Mouse (Mus musculus) left cerebral cortex, postnatal 25 days (tissue): Measurements from ENCODE around the gene Coro2b. TPM values are rescaled to one million over a fixed set of nuclear protein-coding genes. Genes with fewer than 3 reads are reported as not detected.

Experiments used
- DNase-seq, 2 experiments: peaks; one replicate each; pipeline ENCODE4 v3.0.0; 2022; ENCODE audit warnings: low spot score in 2 of 2, mixed read lengths in 1 of 2
- intact Hi-C: fragments of 180-260 bp; cut with DNase I; formaldehyde crosslinking; loops from one replicate; pipeline ENCODE4 v1.15.1; 2025
- total RNA-seq, 2 experiments: library from RNA; stranded (reverse); gene quantifications; 2 replicates each; pipeline ENCODE4 v1.2.3; 2021

The Coro2b gene
- total RNA-seq, 2 experiments from 2014 or later, result 183 to 184 TPM

DNA sequence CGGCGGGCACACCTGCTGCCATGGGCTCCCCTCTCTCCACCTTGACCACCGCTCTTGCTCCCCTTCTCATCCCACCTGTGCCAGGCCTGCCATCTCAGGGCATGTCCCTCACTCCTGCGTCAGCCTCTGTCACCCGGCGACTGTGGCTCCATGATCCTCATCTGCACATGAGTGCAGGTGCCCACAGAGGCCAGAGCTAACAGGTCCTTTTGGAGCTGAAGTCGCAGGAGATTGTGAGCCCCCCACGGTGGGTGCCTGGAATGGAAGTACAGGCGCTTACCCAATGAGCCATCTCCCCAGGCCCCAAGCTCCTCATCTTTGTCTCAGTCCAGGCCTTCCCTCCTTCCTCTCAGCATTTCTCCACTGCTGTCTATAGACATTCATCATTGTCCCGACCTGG is 4.8 kb upstream of the Coro2b start:
- DNase-seq, result no peak
- intact Hi-C loops, result loop anchor here (5.0 kb wide), 1 partner anchor 34 kb away; no protein-coding TSS in a partner anchor

- DNase-seq, result no peak
These were observed 4.3 kb upstream of the Coro2b start for GRCm38 (mm10) chr9:62541182-62541581.

GRCm38 (mm10) chr9:62540736-62541135 is 3.9 kb upstream of the Coro2b start:
- intact Hi-C loops, result loop anchor here (5.0 kb wide), 1 partner anchor 33 kb away; no protein-coding TSS in a partner anchor
- DNase-seq, result peak; percentile 84 to 96

More at GRCm38 (mm10) chr9:62541182-62541581, 4.3 kb upstream of the Coro2b start:
- intact Hi-C loops, result loop anchor here (5.0 kb wide), 1 partner anchor 34 kb away; no protein-coding TSS in a partner anchor

GRCm38 (mm10) chr9:62540166-62540565 is 3.3 kb upstream of the Coro2b start:
- intact Hi-C loops, result loop anchor here (5.0 kb wide), 1 partner anchor 33 kb away; no protein-coding TSS in a partner anchor
- DNase-seq, result no peak

DNA sequence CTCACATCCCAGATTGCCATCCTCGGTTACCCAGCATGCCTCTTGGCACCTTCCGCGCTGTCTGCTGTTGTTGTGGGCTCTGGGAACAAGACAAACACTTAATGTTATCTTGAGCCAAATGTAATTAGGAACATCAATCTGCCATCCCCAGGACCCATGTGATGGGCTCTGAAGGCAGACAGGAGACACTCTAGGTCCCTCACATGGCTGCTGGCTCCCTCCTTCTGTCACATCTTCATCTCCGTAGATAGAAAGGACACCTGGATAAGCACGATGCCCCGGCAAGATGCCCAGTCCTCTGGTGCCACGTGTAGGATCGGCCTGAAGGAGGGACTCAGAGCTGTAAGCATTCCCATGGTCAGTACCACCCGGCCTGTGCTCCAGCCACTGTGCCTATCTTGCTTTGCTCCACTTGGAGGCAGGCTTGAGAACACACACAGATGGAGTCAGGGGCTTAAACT is 2.4 kb upstream of the Coro2b start:
- intact Hi-C loops, result no loop called here

DNA sequence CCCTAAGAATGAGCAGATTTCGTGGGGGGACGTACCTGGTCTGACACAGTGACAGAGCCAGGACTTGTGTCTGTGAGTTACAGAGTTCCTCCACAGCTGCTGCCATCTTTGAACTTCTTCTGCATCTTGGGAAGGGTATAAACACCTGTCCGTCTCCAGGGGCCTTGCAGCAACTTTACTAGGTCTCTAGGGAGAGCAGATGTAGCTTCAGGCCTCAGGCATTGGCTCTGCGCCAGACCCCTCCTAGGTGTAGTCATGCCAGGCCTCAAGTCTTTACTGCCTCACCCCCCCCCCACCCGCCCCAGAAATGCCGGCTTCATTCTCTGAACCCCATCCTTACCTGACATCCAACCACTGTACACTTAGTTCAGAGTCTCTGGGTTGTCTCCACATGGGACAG is 1.1 kb upstream of the Coro2b start:
- no peak for DNase-seq
- intact Hi-C loops, result loop anchor here (2.0 kb wide), 1 partner anchor 61 kb away; no protein-coding TSS in a partner anchor

More for the DNA sequence above, 2.4 kb upstream of the Coro2b start:
- DNase-seq, result no peak

- DNase-seq, result peak; percentile 60 to 76
- intact Hi-C loops, result loop anchor here (2.0 kb wide), 1 partner anchor 59 kb away; no protein-coding TSS in a partner anchor
These were observed 657 bp downstream of the Coro2b start for GRCm38 (mm10) chr9:62536119-62536654.

- DNase-seq, result peak in 1 of 2 experiments; percentile 33
- intact Hi-C loops, result no loop called here
These were observed 1.3 kb downstream of the Coro2b start for GRCm38 (mm10) chr9:62535566-62535965.

- intact Hi-C loops, result no loop called here
- no peak for DNase-seq
These were observed 2.2 kb downstream of the Coro2b start for GRCm38 (mm10) chr9:62534691-62535090.

DNA sequence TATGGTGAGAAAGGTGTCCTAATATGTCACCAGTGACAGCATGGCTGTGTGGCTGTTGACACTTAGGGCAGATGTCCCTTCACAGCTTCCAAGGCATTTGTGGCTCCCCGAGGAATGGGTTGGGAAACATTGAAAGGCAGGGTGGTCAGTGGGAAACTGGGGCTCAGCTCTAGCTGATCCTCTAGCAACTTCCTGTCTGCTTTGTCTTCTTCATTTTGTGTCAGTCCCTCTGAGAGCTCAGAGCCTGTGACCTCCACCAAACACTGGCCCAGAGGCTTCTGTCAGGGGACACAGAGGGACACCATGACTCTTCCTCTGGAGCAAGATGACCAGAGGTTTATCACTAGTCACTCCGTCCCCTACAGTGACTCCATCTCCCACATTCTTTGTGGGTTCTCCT is 2.7 kb downstream of the Coro2b start:
- DNase-seq, result no peak
- intact Hi-C loops, result no loop called here

- intact Hi-C loops, result no loop called here
- no peak for DNase-seq
These were observed 4.0 kb downstream of the Coro2b start for GRCm38 (mm10) chr9:62532876-62533275.

GRCm38 (mm10) chr9:62531459-62532275 is 5.2 kb downstream of the Coro2b start:
- intact Hi-C loops, result no loop called here
- peak in 1 of 2 experiments; percentile 70 for DNase-seq

DNA sequence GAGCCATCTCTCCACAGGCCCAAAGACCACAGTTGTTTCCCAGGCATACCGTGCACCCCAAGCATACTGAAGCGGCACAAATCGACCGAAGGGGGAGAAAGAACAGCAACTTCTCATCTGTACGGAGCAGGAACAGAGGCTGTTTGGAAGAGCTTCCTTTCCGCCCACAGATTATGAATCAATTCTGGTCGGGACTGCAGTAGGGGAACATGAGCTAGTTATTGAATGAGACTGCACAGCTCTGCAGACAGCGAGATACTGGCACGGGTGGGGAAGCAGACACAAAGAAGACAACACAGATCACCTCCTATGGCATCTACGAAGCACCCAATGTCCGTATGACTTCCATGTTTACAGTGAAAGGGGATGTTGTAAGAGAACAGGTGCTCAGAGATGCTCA is 8.3 kb downstream of the Coro2b start:
- DNase-seq, result peak in 1 of 2 experiments; percentile 82
- intact Hi-C loops, result no loop called here

DNA sequence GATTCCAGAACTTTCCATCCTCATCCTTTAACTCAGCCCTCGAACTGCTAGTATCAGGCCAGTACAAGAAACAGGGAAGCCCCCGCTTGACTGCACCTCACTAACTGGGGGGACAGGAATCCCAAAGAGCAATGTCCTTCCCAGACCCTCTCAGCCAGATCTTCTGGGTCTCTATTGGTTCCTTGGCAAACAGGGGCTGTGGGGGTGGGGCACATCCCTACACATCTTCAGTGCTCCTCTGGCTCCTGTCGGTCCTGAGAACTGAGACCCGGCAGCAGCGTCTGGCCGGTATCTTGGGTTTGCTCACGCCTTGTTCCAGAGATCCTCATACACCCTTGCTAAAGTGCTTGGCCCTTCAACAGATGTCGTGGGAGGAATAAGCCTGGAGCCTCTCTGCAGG is 10.0 kb downstream of the Coro2b start:
- no peak for DNase-seq
- intact Hi-C loops, result no loop called here

DNA sequence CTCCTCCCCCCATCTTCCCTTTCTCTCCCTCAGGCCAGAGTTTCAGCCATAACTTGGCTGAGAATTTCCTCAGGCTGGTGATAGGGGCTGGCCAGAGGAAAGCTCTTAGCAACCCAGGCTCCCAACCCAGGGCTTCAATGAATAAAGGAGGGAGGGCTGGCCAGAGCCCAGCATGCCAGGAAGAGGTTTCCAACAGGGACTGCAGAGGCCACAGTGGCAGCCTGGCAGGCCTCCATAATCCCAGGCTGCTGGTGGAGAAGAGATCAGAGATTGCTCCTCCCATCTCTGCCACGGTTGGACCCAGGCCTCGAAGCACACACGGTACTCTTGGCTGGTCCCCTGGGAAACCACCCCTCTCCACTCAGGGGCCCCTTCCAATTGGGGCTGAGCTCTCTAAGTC is 10.4 kb downstream of the Coro2b start:
- peak in 1 of 2 experiments; percentile 74 for DNase-seq
- intact Hi-C loops, result no loop called here

DNA sequence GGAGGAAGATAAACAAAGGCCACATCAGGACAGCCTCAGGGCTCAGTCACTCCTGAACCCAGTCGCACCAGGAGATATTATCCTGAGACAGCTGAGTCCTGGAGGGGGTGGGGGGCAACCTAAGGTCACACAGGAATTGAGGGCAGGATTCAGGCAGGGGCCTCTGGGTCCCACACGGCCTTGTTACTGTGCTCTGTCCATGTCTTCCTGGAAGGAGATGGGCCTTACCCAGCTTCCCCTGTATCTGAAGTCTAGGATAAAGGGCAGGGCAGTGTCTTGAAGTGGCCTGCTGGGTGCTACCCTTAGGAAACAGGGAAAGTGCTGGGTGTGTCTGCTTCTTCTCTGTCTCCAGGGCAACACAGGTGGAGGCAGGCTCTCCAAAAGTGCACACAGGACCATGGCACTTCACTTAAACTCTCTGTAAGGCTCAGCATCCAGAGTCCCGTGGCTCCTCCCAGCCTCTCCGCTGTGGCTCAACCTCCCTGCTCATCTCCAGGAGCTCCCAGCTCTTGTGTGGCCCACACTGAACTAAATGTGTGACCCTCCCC is 12.0 kb downstream of the Coro2b start:
- intact Hi-C loops, result no loop called here

GRCm38 (mm10) chr9:62522791-62523471 is 13.9 kb downstream of the Coro2b start:
- DNase-seq, result no peak
- intact Hi-C loops, result no loop called here

More for the DNA sequence above, 12.0 kb downstream of the Coro2b start:
- DNase-seq, result no peak

DNA sequence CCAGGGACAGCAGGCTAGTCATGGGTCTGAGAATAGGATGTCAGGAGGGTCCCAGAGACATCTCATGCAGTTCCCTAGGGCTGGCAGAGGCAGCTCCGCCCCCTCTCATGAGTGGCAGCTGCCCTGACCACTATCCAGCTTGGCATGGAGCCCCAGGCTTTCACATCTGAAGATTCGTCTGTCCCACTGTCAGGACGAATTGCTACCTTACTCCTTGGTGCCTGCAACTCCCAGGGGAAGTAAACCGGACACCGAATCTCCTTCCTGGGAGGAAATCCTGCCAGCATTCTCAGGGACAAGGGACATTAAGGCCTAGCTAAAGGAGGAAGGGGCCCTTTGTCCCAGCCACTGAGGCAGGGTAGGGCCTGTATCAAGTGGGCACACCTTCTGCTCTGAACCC is 14.6 kb downstream of the Coro2b start:
- intact Hi-C loops, result no loop called here
- DNase-seq, result no peak

DNA sequence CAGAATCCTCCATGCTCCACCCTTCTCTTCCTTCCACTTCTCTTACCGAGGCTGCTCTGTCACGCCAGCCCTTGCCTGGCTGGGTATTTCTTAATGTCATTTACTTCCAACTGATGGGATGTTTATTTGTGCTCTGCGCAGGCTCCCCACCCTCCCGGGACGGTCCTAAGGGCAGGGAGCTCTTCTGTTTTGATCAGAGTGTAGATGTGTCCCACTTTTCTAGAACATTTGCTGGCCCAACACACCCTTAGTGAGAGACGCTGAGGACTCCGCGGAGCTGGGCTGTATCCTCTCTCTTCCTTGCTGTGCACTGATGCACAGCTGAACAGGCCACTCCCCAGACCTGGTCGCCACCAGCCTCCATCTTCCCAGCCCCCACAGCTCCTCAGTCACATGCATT is 15.3 kb downstream of the Coro2b start:
- DNase-seq, result no peak
- intact Hi-C loops, result no loop called here

DNA sequence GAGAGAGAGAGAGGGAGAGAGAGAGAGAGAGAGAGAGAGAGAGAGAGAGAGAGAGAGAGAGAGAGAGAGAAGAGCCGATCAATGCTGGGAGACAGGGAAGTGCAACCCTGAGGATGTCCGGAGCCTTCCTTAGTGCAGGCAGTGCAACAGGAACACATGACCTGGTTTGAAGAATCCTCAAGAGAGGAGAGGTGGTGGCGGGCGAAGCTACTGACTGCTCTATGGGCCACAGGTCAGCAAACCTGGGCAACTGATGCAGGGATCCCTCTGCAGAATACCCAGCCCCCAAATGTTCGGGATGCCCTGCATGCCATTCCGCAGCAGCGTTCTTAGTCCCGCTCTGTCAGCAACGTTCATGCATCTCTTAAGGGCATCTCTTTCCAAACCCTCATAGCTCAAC is 15.9 kb downstream of the Coro2b start:
- intact Hi-C loops, result no loop called here
- DNase-seq, result no peak
